Mouse (Mus musculus) E14TG2a.4 (cell line): Measurements from ENCODE around the gene Dus2.

Experiments
- CTCF ChIP-seq: conservative IDR thresholded peaks from 2 replicates; pipeline ENCODE4 v1.5.1; 2014; ENCODE audit warnings: low read length
- POU5F1 ChIP-seq: IDR thresholded peaks from 2 replicates; pipeline ENCODE4 v1.6.1; 2014; ENCODE audit warnings: low read length, borderline replicate concordance

GRCm38 (mm10) chr8:105942542-105942941, 48.6 kb upstream of the Dus2 start:
- no peak for TF ChIP-seq CTCF
- no peak for TF ChIP-seq POU5F1
